Mouse (Mus musculus) 416B (cell line): ENCODE results near the gene Tfcp2.

Experiments used
- DNase-seq: peaks from one replicate; pipeline ENCODE4 v3.0.0; 2011; ENCODE audit warnings: low read depth

Gene Tfcp2

GRCm38 (mm10) chr15:100551326-100552307, at the start of gene Tfcp2:
TSS of gene Tfcp2 (minus strand) at chr15:100552008.
- DNase-seq, result peak; percentile 99

DNA sequence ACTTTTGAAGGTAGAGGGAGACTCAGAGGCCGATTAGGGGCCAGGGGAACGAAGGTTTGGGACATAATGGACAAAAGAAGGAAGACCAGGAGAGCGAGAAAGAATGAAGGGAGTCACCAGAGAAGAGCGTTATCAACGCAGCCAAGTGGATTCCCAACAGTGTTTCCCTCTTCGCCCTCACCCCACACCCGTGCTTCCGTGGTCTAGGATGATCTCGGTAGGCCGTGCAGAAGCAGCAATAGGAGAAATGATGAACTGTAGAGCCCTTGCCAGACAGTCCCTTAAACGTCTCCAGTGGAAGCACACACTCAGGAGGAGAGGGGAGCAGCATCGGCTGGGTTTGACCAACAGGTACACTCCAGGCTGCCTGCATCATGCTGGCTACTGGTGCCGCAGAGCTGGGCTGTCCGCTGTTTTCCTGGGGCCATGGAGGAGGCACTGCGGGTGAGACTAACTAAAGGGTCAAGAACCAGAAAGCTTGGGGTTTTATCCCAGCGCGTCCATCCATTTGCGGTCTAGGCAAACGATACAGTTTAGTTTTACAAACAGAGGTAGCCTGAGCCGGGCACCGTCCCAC, 49.0 kb upstream of the Tfcp2 start:
- DNase-seq, result no peak

DNA sequence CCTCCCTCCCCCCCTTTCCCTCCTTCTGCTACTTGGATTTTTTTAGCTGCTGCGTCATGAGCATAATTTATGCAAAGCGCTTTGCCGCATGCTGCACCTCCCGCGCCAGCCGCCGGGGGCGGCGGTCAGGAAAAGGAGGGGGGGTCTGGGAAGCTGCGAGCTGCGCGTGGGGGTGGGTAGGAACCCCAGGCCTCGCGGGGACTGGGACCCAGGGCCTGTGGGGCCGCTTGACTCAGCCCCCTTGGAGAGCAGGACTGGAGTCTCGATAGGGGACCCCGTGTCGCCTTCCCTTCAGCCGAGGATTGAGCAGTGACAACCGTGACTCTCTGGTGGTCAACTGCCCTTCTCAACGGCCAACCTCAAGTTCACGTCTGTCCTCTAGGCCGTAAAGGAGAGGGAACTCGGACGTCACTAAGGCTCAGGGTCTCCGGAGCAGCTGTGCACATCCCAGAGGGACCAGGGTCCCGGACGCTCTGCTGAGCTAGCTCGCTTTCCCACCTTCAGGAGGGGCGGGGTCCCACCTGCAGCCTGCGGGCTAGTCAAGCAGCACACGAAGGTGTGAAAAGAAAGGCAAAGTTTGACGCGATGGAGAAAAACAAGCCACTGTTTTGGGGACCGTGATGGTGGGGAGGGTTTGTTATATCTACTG, 48.4 kb upstream of the Tfcp2 start:
- DNase-seq, result no peak

DNA sequence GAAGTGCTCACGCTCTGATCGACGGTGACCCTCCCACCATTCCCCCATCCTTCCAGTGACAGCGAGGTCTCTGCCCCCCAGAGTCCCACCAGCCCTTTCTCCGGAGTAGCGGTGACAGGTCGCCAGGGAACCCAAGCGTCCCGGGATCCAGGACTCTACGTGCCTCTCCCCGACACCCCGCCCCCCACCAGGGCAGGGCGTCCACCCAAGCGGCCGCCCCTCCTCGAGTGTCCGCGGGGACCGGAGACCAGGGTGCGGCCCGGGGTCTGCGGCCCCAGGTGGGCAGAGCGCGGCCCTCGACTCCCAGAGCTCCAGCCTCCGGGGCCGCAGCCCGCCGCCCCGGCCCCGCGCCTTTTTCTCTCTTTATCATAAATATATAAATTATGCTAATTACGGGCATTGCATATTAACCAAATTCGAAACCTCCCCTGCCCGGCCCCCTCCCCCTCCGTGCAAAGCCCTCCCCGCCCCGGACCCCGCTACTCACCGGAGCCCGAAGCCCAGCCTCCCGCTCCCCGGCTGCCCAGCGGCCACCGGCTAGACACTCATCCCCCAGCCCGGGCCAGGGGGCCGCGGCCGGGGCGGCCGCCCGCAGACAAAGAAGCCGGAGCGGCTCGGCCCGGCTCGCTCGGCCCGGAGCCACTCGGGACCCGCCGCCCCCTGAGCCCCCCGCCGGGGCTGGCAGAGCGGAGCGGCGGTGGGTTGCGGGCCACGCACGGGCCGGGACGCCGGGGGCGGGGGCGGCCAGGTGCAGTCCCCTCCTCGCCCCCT, 47.7 kb upstream of the Tfcp2 start, which contains the start of gene Pou6f1:
Gene Pou6f1, minus strand, starts transcription at position 709 of the 771 bp plus-strand sequence.
- no peak for DNase-seq

DNA sequence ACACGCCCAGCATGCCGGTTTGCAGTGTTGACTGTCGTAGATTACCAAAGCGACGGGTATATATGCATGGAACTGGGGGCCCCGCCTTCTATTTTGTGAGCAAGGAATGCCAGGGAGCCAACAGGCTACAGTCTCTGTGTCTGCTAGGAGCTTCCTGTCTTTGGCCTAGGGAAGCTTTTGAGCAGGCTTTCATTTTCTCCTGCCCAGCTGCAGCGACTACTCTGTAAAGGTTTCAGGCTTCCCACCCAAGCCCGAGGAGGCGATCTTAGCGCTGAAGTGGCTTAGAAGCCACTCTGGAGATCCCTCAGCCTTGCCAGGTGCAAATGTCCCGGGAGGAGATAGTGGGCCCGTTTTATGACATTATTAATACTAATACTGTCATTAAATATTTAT, 47.1 kb upstream of the Tfcp2 start:
- DNase-seq, result no peak

DNA sequence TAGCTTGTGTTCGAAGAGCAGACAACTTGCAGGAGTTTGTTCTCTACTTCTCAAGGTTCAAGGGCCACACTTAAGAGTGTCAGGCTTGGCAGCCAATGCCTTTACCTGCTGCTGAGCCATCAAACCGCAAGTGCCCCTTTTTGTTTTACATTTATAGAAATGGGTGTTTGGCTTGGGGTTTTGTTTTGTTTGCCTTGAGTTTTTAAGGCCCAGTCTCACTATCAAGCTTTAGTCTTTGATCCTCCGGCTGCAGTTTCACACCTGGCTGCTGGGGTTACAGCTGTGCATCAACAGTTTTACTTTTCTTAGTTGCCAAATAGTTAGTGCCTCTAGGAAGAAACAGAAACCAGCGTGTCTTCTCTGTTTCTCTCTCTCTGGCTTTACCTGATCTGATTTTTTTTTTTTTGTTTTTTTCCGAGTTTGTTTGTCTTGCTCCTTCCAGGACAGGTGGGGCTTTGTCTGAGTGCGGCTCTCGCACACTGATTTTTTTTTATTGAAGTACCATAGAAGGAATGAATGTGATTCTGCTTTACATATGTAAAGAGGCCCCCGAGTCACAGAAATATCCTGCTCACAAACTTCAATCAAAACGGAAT, 46.6 kb upstream of the Tfcp2 start:
- DNase-seq, result no peak

- no peak for DNase-seq
Measured at GRCm38 (mm10) chr15:100592817-100593216, 41.0 kb upstream of the Tfcp2 start.

DNA sequence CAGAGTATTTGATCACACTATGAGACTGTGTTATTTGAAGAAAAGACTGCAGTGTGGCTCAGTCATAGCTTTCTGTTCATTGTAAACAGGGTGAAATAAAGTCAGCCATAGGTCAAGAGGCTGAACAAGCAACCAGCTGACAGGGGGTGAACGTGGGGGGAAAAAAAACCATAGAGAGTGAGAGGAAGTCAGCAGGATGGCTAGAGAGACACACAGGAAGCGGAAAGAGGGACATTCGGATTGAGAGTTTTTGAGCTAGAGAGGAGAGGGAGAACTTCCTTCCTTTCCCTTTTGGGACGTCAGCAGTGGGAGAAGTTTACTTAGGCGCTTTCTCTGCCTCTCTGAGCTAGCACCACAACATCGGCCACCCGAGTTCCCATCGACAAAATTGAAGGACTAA, 38.6 kb upstream of the Tfcp2 start:
- no peak for DNase-seq

DNA sequence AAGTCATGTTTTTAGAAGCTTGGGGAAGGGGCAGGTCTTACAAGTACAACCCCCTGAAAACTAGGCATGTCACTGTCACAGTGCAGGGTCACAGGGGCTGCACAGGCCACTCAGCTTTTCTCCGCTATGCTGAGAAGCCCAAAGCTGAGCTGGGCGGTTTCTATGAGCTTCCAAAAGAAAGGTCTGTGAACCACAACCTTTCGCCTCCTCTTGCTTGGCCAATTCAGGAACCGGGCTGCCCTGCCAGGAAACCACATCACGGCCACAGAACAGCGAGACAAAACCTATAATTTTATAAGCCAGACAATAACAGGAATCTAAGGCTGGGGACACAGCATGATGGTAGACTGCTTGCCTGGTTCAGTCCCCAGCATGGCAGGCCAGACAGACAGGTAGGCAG, 36.5 kb upstream of the Tfcp2 start:
- peak; percentile 75 for DNase-seq

DNA sequence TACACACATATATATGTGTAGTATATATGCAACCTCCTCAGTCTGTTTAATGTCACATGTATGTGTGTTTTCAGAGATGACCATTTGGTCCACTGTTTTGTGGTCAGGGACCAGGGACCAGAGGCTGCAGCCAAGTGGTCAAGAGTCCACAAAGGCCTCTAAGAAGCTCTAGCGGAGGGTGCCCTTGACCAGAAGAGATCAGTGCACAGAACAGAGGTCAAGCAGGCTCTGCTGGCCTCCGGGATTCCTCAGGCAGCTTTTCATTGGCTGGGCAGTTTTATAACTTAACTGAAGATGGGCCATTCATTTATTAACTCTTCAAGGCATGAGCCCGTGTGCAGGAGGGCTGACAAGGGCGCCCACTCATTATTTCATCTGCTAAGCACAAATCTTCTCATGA, 35.4 kb upstream of the Tfcp2 start:
- no peak for DNase-seq

DNA sequence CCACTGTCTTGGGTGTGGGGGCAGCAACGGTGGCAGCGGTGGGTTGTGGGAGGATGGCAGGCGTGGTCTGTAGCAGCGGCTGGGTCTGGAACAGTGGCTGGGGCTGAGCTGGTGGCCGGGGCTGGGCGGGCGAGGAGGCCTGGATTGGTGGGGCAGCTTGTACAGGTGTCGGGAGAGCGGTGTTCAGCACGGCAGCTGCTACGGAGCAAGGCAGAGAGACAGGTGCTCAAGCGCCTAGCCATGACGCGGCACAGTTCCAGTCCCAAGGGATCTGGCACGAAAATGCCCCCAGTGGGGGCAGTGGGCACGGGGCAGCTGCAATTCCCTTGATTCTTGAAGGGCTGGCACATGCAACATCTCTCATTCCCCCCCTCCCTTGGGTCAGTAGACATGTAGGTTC, 34.1 kb upstream of the Tfcp2 start:
- DNase-seq, result no peak

DNA sequence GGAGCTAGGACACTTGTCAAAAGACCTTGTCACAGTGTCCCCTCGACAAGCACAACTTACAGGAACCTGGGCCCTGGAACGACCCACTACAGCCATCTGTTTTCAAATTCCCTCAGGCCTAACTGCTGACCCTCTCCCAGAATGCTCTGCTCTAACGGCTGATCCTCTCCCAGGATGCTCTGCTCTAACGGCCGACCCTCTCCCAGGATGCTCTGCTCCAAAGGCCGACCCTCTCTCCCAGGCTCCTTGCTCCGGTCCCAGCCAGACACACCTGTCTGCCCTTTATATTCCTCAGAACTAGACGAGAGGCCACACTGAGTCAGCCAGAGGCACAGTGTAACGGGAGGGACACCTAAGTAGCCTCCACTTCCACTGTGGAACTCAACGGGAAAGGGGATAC, 28.3 kb upstream of the Tfcp2 start:
- no peak for DNase-seq

DNA sequence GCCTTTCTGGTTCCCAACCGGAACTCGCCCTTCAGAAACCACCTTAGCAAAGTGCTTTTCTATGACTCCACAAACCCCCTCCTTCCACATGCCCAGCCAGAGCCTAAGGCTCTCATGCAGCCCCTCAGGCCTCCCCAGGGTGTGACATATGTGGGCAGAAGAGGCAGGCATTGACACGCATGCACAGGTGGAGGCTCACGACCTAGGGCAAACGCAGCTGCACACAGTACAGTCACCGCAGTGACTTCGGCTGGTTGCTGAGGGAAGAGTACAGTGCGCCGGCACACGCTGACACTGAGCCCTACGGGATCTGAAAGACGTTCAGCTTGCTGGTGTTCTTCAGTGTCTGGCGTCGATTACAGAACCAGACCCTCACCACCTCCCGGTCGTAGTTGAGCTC, 26.2 kb upstream of the Tfcp2 start:
- DNase-seq, result no peak

- no peak for DNase-seq
Measured at GRCm38 (mm10) chr15:100576810-100577209, 25.0 kb upstream of the Tfcp2 start.

DNA sequence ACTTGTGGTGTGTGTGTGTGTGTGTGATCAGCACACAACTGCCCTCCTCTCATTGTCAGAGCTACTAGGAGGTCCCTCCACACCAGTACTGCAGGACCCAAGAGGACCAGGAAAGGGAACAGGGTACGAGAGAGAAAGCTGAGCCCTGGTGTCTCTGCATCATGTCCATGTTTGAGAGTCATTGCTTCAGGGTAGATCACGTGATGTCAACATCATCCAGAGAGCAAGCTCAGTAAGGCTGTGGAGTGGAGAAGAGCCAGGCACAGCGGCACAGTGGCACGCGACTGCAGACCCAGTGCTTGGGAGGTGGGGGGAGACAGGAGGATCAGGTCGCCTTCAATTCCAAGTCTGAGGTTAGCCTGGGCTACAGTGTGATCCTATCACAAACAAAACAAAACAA, 24.6 kb upstream of the Tfcp2 start:
- DNase-seq, result no peak

- no peak for DNase-seq
Measured at GRCm38 (mm10) chr15:100575366-100575765, 23.6 kb upstream of the Tfcp2 start.

GRCm38 (mm10) chr15:100574378-100574777, 22.6 kb upstream of the Tfcp2 start:
- no peak for DNase-seq

DNA sequence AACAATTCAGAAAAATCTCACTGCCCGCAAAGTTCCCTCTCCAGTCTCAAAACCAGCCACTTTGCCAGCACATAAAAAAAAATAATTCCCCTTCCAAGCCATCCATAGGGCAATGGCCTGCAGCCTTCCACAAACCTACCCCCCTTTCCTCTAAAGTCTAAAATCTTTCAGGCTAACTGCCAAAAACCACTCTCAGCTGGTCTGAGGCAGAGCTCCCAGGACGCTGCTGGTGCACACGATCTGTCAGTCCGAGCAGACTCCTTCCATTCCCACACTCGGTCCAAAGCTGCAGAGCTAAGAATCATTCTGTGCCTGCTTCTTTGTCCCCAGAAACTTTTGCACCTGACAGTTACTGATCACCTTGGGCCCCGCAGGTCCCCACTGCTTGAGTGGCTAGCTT, 22.1 kb upstream of the Tfcp2 start:
- no peak for DNase-seq

DNA sequence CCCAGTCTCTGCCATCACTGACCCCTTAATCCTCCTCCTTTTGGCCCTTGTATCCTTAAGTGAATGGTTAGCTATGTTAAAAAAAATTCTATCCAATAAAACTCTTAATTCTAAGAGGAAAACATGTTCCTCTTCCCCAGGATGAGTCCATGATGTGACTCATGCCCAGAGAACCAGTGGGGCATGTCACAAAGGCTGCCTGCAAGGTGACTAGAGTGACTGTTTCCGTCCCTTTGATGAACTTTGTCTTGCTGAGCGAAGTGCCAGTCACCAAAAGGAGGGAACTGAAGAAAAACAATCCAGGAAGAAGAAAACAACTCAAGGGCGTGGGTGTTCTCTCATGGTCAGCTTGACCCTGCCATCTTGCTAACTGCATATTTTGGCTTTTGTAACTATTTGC, 17.4 kb upstream of the Tfcp2 start:
- no peak for DNase-seq

DNA sequence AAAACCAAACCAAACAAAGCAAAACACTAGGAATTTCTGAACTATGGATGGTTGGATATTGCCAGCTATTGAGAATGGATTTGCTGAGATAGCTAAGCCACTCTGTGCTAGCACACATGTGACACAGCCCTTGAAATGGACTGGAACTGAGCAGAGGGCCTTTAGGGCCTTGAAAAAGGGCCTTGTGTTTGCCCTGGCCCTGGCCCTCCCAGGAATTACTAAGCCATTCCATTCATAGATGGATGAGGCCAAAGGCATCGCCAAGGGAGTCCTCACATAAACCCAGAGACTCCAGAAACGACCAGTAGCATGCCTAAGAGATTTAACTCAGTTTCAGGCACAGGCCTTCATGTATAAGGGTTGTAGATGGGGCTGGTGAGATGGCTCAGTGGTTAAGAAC, 14.7 kb upstream of the Tfcp2 start:
- DNase-seq, result no peak

DNA sequence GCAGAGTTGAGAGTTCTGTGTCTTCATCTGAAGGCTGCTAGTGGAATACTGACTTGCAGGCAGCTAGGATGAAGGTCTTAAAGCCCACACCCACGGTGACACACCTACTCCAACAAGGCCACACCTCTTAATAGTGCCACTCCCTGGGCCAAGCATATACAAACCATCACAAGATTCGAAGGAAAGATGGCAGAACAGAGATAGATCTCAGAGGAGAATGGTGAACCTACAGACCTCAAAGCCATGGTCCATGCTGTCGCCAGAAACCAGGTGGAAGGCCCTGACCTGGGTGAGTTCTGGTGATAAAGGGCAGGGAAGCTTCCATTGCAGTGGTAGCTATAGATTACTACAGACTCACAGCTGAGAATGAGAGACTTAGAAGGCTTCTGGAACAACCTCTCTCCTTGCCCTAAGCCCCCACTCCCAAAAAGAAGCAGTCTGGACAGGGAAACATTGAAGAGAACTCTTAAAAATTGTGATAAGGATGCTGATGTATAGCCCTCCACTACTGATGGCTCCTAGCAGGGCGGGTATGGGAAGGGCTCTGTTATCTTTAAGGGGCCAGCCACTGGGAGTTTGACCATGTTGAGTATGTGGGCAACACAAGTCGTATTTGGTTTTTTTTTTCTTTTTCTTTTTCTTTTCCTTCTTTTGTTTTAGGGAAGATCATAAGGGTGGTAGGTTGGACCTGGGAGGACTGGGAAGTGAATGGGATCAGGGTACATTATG, 6.1 kb upstream of the Tfcp2 start:
- DNase-seq, result no peak
